Mouse (Mus musculus): Measurements from ENCODE around the gene Zmiz1.

DNA sequence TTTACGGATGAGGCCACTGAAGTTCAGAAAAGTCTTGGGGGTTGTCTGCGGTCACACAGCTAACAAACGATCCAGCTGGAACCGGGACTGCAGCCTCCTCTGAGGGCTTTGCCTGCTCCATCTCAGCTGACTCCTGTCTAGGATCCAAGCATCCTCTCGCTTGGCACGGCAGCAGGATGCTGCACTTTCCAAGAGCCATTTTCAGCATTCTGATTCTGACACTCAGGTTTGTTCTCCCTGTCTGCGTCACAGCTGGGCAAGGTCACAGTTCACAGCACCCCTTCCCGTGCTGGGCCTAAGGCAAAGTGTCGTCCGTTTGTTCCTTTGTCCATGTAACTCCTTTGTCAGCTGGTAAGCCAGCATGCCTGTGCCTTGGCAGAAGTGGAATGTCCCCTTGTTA, 124.9 kb downstream of the Zmiz1 start:
- no peak for TF ChIP-seq CTCF (IDR thresholded peaks at IDR 0.05; ENCODE audit: low read depth, low read length)
- TF ChIP-seq POLR2A (IDR thresholded peaks at IDR 0.05; ENCODE audit: insufficient read depth, low read length): no peak
